Mouse (Mus musculus): ENCODE measurements around the gene Ubap1l. TPM values are rescaled to one million over a fixed set of nuclear protein-coding genes. Genes with fewer than 3 reads are reported as not detected.

Gene Ubap1l
- total RNA-seq, 2 experiments from 2014 or later = 0.56 TPM; not detected in 1

- ATAC-seq (replicated peaks; ENCODE audit: low FRiP score, low TSS enrichment, poor library complexity, severe bottlenecking) = no peak
Observed at GRCm38 (mm10) chr9:65371756-65372155, 10.9 kb downstream of the Ubap1l start.

- ATAC-seq (replicated peaks; ENCODE audit: low FRiP score, low TSS enrichment, poor library complexity, severe bottlenecking) = no peak
Observed at GRCm38 (mm10) chr9:65372449-65372848, 11.6 kb downstream of the Ubap1l start.

- ATAC-seq (replicated peaks; ENCODE audit: low FRiP score, low TSS enrichment, poor library complexity, severe bottlenecking) = no peak
Observed at GRCm38 (mm10) chr9:65374468-65375162, 13.8 kb downstream of the Ubap1l start.

GRCm38 (mm10) chr9:65375163-65375934, 14.5 kb downstream of the Ubap1l start:
- no peak for ATAC-seq (replicated peaks; ENCODE audit: low FRiP score, low TSS enrichment, poor library complexity, severe bottlenecking)

- no peak for ATAC-seq (replicated peaks; ENCODE audit: low FRiP score, low TSS enrichment, poor library complexity, severe bottlenecking)
Observed at GRCm38 (mm10) chr9:65381017-65381590, 20.3 kb downstream of the Ubap1l start.

- no peak for ATAC-seq (replicated peaks; ENCODE audit: low FRiP score, low TSS enrichment, poor library complexity, severe bottlenecking)
Observed at GRCm38 (mm10) chr9:65382031-65382750, 21.4 kb downstream of the Ubap1l start.

GRCm38 (mm10) chr9:65382751-65383097, 21.9 kb downstream of the Ubap1l start:
- ATAC-seq (replicated peaks; ENCODE audit: low FRiP score, low TSS enrichment, poor library complexity, severe bottlenecking) = no peak

GRCm38 (mm10) chr9:65384276-65384675, 23.4 kb downstream of the Ubap1l start:
- no peak for ATAC-seq (replicated peaks; ENCODE audit: low FRiP score, low TSS enrichment, poor library complexity, severe bottlenecking)

GRCm38 (mm10) chr9:65386373-65387140, 25.7 kb downstream of the Ubap1l start:
- no peak for ATAC-seq (replicated peaks; ENCODE audit: low FRiP score, low TSS enrichment, poor library complexity, severe bottlenecking)

- ATAC-seq (replicated peaks; ENCODE audit: low FRiP score, low TSS enrichment, poor library complexity, severe bottlenecking) = no peak
Observed at GRCm38 (mm10) chr9:65390752-65391612, 30.1 kb downstream of the Ubap1l start.

- no peak for ATAC-seq (replicated peaks; ENCODE audit: low FRiP score, low TSS enrichment, poor library complexity, severe bottlenecking)
Observed at GRCm38 (mm10) chr9:65391613-65391964, 30.7 kb downstream of the Ubap1l start, which contains the start of gene Kbtbd13. Gene Kbtbd13, minus strand, starts transcription at chr9:65391652.

- ATAC-seq (replicated peaks; ENCODE audit: low FRiP score, low TSS enrichment, poor library complexity, severe bottlenecking) = peak; percentile 80
Observed at GRCm38 (mm10) chr9:65392638-65393364, 32.0 kb downstream of the Ubap1l start.

GRCm38 (mm10) chr9:65393606-65394005, 32.8 kb downstream of the Ubap1l start:
- no peak for ATAC-seq (replicated peaks; ENCODE audit: low FRiP score, low TSS enrichment, poor library complexity, severe bottlenecking)

GRCm38 (mm10) chr9:65394360-65394759, 33.5 kb downstream of the Ubap1l start:
- ATAC-seq (replicated peaks; ENCODE audit: low FRiP score, low TSS enrichment, poor library complexity, severe bottlenecking) = no peak

GRCm38 (mm10) chr9:65398279-65398678, 37.4 kb downstream of the Ubap1l start, which contains the start of gene Rasl12:
Gene Rasl12, plus strand, starts transcription at chr9:65398506.
- ATAC-seq (replicated peaks; ENCODE audit: low FRiP score, low TSS enrichment, poor library complexity, severe bottlenecking) = peak; percentile 93

- no peak for ATAC-seq (replicated peaks; ENCODE audit: low FRiP score, low TSS enrichment, poor library complexity, severe bottlenecking)
Observed at GRCm38 (mm10) chr9:65399934-65400333, 39.1 kb downstream of the Ubap1l start.

- ATAC-seq (replicated peaks; ENCODE audit: low FRiP score, low TSS enrichment, poor library complexity, severe bottlenecking) = no peak
Observed at GRCm38 (mm10) chr9:65404331-65405183, 43.7 kb downstream of the Ubap1l start.

Data from megakaryocyte-erythroid progenitor cell, adult 5-6 weeks (primary cell).